Mouse (Mus musculus): Measurements from ENCODE around the gene Dok3.

GRCm38 (mm10) chr13:55486916-55487577, 42.0 kb downstream of the Dok3 start:
- TF ChIP-seq CTCF (conservative IDR thresholded peaks at IDR 0.05; ENCODE audit: insufficient read depth, insufficient read length, low read depth, low read length) (no peak), POLR2A (IDR thresholded peaks at IDR 0.05; ENCODE audit: low read depth, low read length) (no peak)
